Mouse (Mus musculus) megakaryocyte-erythroid progenitor cell, adult 5-6 weeks (primary cell): ENCODE data around the gene Olfr135. TPM values are rescaled to one million over a fixed set of nuclear protein-coding genes. Genes with fewer than 3 reads are reported as not detected.

ENCODE experiments used
- ATAC-seq: replicated peaks from 2 replicates; pipeline ENCODE4 v1.8.0; 2016; ENCODE audit warnings: mild to moderate bottlenecking, inconsistent platforms; ENCODE audit not compliant: severe bottlenecking, poor library complexity, low FRiP score, low TSS enrichment
- total RNA-seq, 2 experiments: library from RNA; stranded (forward) in 1 of 2; stranded (reverse) in 1 of 2; fragments of 200-1000, 215-1000 nt in 1 of 2; fragments of >200 nt in 1 of 2; fragmentation: Nextera tagmentation in 1 of 2; gene quantifications; 2 replicates each; pipeline ENCODE4 v1.2.3; 2014 to 2017

Gene Olfr135
- not detected in 2 replicates for total RNA-seq (2014; fragmentation: Nextera tagmentation)
- not detected in 2 replicates for total RNA-seq (2017)

- no peak for ATAC-seq
Measured at GRCm38 (mm10) chr17:38204035-38204434, at the start of gene Olfr135. Gene Olfr135 (plus strand): TSS chr17:38204335.

DNA sequence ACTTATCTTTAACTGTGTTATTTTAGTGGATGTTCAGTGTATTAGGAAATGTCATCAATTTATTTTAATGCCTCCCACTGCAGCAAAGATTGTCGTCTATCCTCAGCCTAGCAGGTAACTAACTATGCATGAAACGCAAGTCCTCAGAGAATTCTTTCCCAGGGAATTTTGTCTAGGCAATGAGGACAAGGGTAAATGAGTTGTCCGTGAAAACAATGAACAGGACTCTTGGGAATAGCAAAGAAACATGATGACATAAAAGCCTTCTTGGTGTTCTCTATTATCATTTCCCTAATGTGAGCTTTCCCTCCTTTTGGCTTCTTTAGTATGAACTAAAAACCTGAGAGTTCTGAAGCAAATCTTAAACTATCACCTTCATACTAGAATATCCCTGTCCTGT, 33.0 kb upstream of the Olfr135 start, which contains the start of gene Olfr134:
TSS of gene Olfr134 (plus strand) at position 301 of the 400 bp plus-strand sequence.
- no peak for ATAC-seq

Other genes starting within 250 kb of the Olfr135 start
- gene Olfr129, start 144.3 kb upstream of the Olfr135 start, total RNA-seq (2014; fragmentation: Nextera tagmentation), result not detected in 2 replicates
- not detected in 2 replicates for gene Olfr129, start 144.3 kb upstream of the Olfr135 start, total RNA-seq (2017)
- gene Olfr130, start 140.4 kb upstream of the Olfr135 start, total RNA-seq (2014; fragmentation: Nextera tagmentation), result not detected in 2 replicates
- gene Olfr130, start 140.4 kb upstream of the Olfr135 start, total RNA-seq (2017), result not detected in 2 replicates
- not detected in 2 replicates for gene Olfr131, start 115.6 kb upstream of the Olfr135 start, total RNA-seq (2014; fragmentation: Nextera tagmentation)
- gene Olfr131, start 115.6 kb upstream of the Olfr135 start, total RNA-seq (2017), result not detected in 2 replicates
- not detected in 2 replicates for gene Olfr132, start 69.8 kb upstream of the Olfr135 start, total RNA-seq (2014; fragmentation: Nextera tagmentation)
- not detected in 2 replicates for gene Olfr132, start 69.8 kb upstream of the Olfr135 start, total RNA-seq (2017)
- not detected in 2 replicates for gene Olfr133, start 59.1 kb upstream of the Olfr135 start, total RNA-seq (2014; fragmentation: Nextera tagmentation)
- not detected in 2 replicates for gene Olfr133, start 59.1 kb upstream of the Olfr135 start, total RNA-seq (2017)
- not detected in 2 replicates for gene Olfr134, start 32.9 kb upstream of the Olfr135 start, total RNA-seq (2014; fragmentation: Nextera tagmentation)
- gene Olfr134, start 32.9 kb upstream of the Olfr135 start, total RNA-seq (2017), result not detected in 2 replicates
- not detected in 2 replicates for gene Olfr138, start 56.7 kb downstream of the Olfr135 start, total RNA-seq (2014; fragmentation: Nextera tagmentation)
- not detected in 2 replicates for gene Olfr138, start 56.7 kb downstream of the Olfr135 start, total RNA-seq (2017)
- not detected in 2 replicates for gene Olfr137, start 103.2 kb downstream of the Olfr135 start, total RNA-seq (2014; fragmentation: Nextera tagmentation)
- not detected in 2 replicates for gene Olfr137, start 103.2 kb downstream of the Olfr135 start, total RNA-seq (2017)
- not detected in 2 replicates for gene Olfr136, start 125.5 kb downstream of the Olfr135 start, total RNA-seq (2014; fragmentation: Nextera tagmentation)
- not detected in 2 replicates for gene Olfr136, start 125.5 kb downstream of the Olfr135 start, total RNA-seq (2017)
- not detected in 2 replicates for gene Esp36, start 215.8 kb downstream of the Olfr135 start, total RNA-seq (2014; fragmentation: Nextera tagmentation)
- not detected in 2 replicates for gene Esp36, start 215.8 kb downstream of the Olfr135 start, total RNA-seq (2017)